Mouse (Mus musculus) intestine, embryonic 16.5 days (tissue): ENCODE data around the gene Slc26a1. TPM values are rescaled to one million over a fixed set of nuclear protein-coding genes. Genes with fewer than 3 reads are reported as not detected.

ENCODE experiments used
- ATAC-seq: fragments of 200-750 bp; cut with Nextera tagmentation; 2 replicates; pipeline ENCODE4 v1.8.0; 2017; ENCODE audit warnings: moderate TSS enrichment, moderate library complexity
- H3K27ac ChIP-seq: fragments of 300-500 bp; sonication (generic); 2 replicates; pipeline ENCODE4 v1.5.1; 2014; ENCODE audit warnings: mild to moderate bottlenecking, low read length
- H3K27me3 ChIP-seq: fragments of 300-500 bp; sonication (generic); replicated peaks from 2 replicates; pipeline ENCODE4 v1.6.1; 2014; ENCODE audit warnings: low read length, control low read depth, mixed read lengths; ENCODE audit not compliant: control insufficient read depth, insufficient read depth
- H3K36me3 ChIP-seq: fragments of 300-500 bp; sonication (generic); 2 replicates; pipeline ENCODE4 v1.6.1; 2014; ENCODE audit warnings: low read length, control low read depth; ENCODE audit not compliant: control insufficient read depth, insufficient read depth
- H3K4me1 ChIP-seq: fragments of 300-500 bp; sonication (generic); 2 replicates; pipeline ENCODE4 v1.6.1; 2014; ENCODE audit warnings: low read length, control low read depth, mixed read lengths; ENCODE audit not compliant: control insufficient read depth, insufficient read depth
- H3K4me2 ChIP-seq: fragments of 300-500 bp; sonication (generic); 2 replicates; pipeline ENCODE4 v1.6.1; 2014; ENCODE audit warnings: low read depth, low read length, control low read depth
- H3K4me3 ChIP-seq: fragments of 300-500 bp; sonication (generic); 2 replicates; pipeline ENCODE4 v1.5.1; 2014; ENCODE audit warnings: mild to moderate bottlenecking, low read length
- H3K9ac ChIP-seq: fragments of 300-500 bp; sonication (generic); 2 replicates; pipeline ENCODE4 v1.6.1; 2014; ENCODE audit warnings: low read depth, low read length
- H3K9me3 ChIP-seq: fragments of 300-500 bp; sonication (generic); 2 replicates; pipeline ENCODE4 v1.6.1; 2016; ENCODE audit warnings: low read length, control low read depth; ENCODE audit not compliant: control insufficient read depth
- WGBS: fragments of 180-500 bp; shearing (Covaris S2); extraction: QIAGEN DNeasy Blood & Tissue Kit; methylation state at CpG from one replicate; pipeline ENCODE4 v1.1.7; 2014; 5-methylcytosine and 5-hydroxymethylcytosine counted together
- polyA plus RNA-seq: library from polyadenylated mRNA; unstranded; fragments of >200 nt; fragmentation: Nextera tagmentation; extraction: Ambion mirVana; gene quantifications from 2 replicates; pipeline ENCODE4 v1.2.1, GENCODE M21; 2015

Slc26a1 gene
- polyA plus RNA-seq, 1 experiment from 2014 or later, result 8.0 TPM

GRCm38 (mm10) chr5:108694352-108695261, 19.2 kb upstream of the Slc26a1 start:
- Histone ChIP-seq H3K9ac (peak overlapping the region; percentile 85), H3K27ac (peak overlapping the region; percentile 60), H3K4me2 (peak overlapping the region; percentile 86), H3K4me3 (peak overlapping the region; percentile 88), H3K36me3 (no peaks in the 10 kb centered on the region), H3K9me3 (no peaks in the 10 kb centered on the region), H3K4me1 (peaks cover 53% of the 10 kb centered on the region), H3K27me3 (no peaks in the 10 kb centered on the region)
- peak; percentile 65 for ATAC-seq
- WGBS, result under 1% methylated on average over 79 of the region's 99 CpGs

- no peaks in the 10 kb centered on the region for H3K9me3 ChIP-seq
- peak overlapping the region; percentile 86 for H3K4me2 ChIP-seq
- H3K9ac ChIP-seq, result peak overlapping the region; percentile 85
- peaks cover 46% of the 10 kb centered on the region for H3K4me1 ChIP-seq
- peak overlapping the region; percentile 60 for H3K27ac ChIP-seq
- ATAC-seq, result peak; percentile 95
- under 1% methylated on average over 35 of the region's 43 CpGs for WGBS
- H3K4me3 ChIP-seq, result peak overlapping the region; percentile 88
- H3K27me3 ChIP-seq, result no peaks in the 10 kb centered on the region
- no peaks in the 10 kb centered on the region for H3K36me3 ChIP-seq
Observed at GRCm38 (mm10) chr5:108693872-108694288, 18.5 kb upstream of the Slc26a1 start.

GRCm38 (mm10) chr5:108692271-108692670, 16.9 kb upstream of the Slc26a1 start, which contains the start of gene Fgfrl1:
Gene Fgfrl1 (plus strand): TSS chr5:108692382.
- Histone ChIP-seq H3K4me1 (peaks cover 36% of the 10 kb centered on the region), H3K36me3 (no peaks in the 10 kb centered on the region), H3K27me3 (no peaks in the 10 kb centered on the region), H3K4me3 (peak within 1 kb of the TSS; percentile 88), H3K4me2 (peak within 1 kb of the TSS; percentile 76), H3K9me3 (no peaks in the 10 kb centered on the region), H3K27ac (no peak within 1 kb of the TSS), H3K9ac (peak within 1 kb of the TSS; percentile 54)
- peak; percentile 26 for ATAC-seq
- WGBS, result 5% methylated on average over 16 of the region's 18 CpGs

- H3K36me3 ChIP-seq, result no peaks in the 10 kb centered on the region
- H3K9me3 ChIP-seq, result no peaks in the 10 kb centered on the region
- H3K4me1 ChIP-seq, result peaks cover 25% of the 10 kb centered on the region
- H3K9ac ChIP-seq, result no peak overlapping the region
- H3K27ac ChIP-seq, result no peak overlapping the region
- H3K4me2 ChIP-seq, result no peak overlapping the region
- H3K27me3 ChIP-seq, result no peaks in the 10 kb centered on the region
- ATAC-seq, result no peak
- 71% methylated on average over 4 of the region's 4 CpGs for WGBS
- H3K4me3 ChIP-seq, result no peak overlapping the region
Observed at GRCm38 (mm10) chr5:108691152-108691551, 15.8 kb upstream of the Slc26a1 start.

DNA sequence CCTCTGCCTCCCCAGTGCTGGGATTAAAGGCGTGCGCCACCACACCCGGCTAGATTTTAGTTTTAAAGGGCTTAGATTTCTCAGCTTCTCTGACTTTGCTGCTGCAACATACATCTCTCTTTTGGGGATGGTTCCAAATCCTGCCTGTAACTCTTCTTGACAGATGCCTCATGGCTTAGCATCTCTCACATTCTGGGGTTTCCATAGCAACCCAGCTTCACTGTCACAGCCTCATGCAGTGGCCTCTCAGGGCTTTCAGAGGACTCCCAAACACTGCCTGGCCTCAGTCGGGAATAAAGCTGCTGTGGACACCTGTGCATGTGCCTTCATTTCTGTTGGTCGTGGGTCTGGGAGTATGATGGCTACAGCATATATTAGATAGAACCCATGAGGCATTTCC, 13.7 kb upstream of the Slc26a1 start:
- H3K9me3 ChIP-seq, result no peaks in the 10 kb centered on the region
- peaks cover 16% of the 10 kb centered on the region; the same call in 1 of the 2 replicates for H3K4me1 ChIP-seq
- H3K9ac ChIP-seq, result no peak overlapping the region
- no peak overlapping the region for H3K27ac ChIP-seq
- no peaks in the 10 kb centered on the region for H3K27me3 ChIP-seq
- no peak for ATAC-seq
- H3K36me3 ChIP-seq, result no peaks in the 10 kb centered on the region
- no peak overlapping the region for H3K4me2 ChIP-seq
- WGBS, result 73% methylated on average over 5 of the region's 5 CpGs
- H3K4me3 ChIP-seq, result no peak overlapping the region

DNA sequence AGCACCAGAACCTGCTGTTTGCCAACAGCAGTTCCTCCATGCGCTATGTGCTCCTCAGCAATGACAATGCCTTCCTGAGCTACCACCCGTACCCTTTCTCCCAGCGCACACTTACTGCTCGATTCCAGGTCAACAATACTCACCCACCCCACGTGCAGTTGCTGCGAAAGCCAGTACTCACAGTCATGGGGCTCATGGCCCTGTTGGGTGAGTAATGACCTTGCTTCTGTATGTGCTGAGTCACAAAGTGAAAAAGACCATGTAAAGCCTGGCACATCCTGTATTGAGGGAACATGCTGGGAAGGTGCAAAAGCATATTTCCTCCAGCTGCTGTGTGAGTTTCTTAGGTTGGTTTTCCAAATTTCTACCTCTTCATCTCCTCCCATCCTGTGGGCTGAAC, 5.5 kb upstream of the Slc26a1 start:
- no peak overlapping the region for H3K4me2 ChIP-seq
- peaks cover 14% of the 10 kb centered on the region for H3K4me1 ChIP-seq
- H3K27ac ChIP-seq, result no peak overlapping the region

DNA sequence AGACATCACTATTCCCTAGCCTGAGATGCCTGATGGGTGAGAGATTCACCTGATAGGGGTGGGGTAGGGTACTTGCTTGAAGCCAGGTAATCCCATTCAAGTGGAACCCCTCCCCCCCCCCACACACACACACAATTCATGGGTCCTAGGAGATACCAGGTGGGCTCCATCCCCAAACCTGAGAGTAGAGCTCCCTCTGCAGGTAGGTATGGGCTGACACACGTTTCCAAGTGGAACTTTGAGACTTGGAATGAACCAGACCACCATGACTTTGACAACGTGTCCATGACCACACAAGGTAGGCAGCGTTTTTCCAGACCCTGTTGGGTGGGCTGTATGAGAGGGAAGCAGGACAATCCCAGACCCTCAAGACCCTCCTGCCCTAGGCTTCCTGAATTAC, 4.5 kb upstream of the Slc26a1 start:
- peaks cover 16% of the 10 kb centered on the region for H3K4me1 ChIP-seq
- WGBS, result 51% methylated on average over 3 of the region's 3 CpGs

More for the DNA sequence above, 5.5 kb upstream of the Slc26a1 start:
- Histone ChIP-seq H3K27me3 (no peaks in the 10 kb centered on the region), H3K36me3 (no peaks in the 10 kb centered on the region), H3K9ac (no peak overlapping the region), H3K9me3 (no peaks in the 10 kb centered on the region), H3K4me3 (no peak overlapping the region)
- 90% methylated on average over 6 of the region's 6 CpGs for WGBS
- ATAC-seq, result no peak

DNA sequence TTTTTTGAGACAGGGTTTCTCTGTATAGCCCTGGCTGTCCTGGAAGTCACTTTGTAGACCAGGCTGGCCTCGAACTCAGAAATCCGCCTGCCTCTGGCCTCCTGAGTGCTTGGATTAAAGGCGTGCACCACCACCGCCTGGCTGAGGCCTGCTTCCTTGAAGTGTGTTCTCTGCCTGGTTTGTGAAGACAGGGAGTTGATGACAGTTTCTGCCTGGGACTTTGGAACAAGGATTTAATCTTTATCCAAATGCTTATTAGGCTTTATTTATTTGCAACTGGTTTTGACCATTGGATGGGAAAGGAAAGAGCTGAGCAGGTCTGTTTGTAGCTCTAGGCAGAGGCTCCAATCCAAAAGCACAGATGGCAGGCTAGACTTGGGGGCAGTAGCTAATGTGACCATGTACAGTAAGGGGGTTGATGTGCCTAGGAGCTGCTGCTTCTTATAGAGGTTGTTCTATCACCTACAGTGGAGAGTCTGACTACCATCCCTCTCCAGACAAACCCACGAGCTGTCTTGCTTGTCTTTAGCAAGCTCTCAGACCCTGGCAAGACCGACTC, 3.0 kb upstream of the Slc26a1 start:
- H3K4me2 ChIP-seq, result no peak overlapping the region
- H3K9ac ChIP-seq, result no peak overlapping the region
- peaks cover 16% of the 10 kb centered on the region for H3K4me1 ChIP-seq
- 90% methylated on average over 6 of the region's 6 CpGs for WGBS
- H3K4me3 ChIP-seq, result no peak overlapping the region
- H3K36me3 ChIP-seq, result no peaks in the 10 kb centered on the region
- ATAC-seq, result no peak
- H3K27me3 ChIP-seq, result no peaks in the 10 kb centered on the region
- H3K9me3 ChIP-seq, result no peaks in the 10 kb centered on the region
- H3K27ac ChIP-seq, result no peak overlapping the region

More for the DNA sequence above, 4.5 kb upstream of the Slc26a1 start:
- H3K4me3 ChIP-seq, result no peak overlapping the region
- H3K9ac ChIP-seq, result no peak overlapping the region
- no peaks in the 10 kb centered on the region for H3K27me3 ChIP-seq
- no peaks in the 10 kb centered on the region for H3K36me3 ChIP-seq
- H3K27ac ChIP-seq, result no peak overlapping the region
- H3K4me2 ChIP-seq, result no peak overlapping the region
- no peak for ATAC-seq
- no peaks in the 10 kb centered on the region for H3K9me3 ChIP-seq

GRCm38 (mm10) chr5:108677605-108678295, 2.4 kb upstream of the Slc26a1 start:
- Histone ChIP-seq H3K9ac (peak overlapping the region; percentile 68), H3K36me3 (no peaks in the 10 kb centered on the region), H3K27me3 (no peaks in the 10 kb centered on the region), H3K4me1 (peaks cover 16% of the 10 kb centered on the region), H3K4me2 (peak overlapping the region; percentile 68), H3K9me3 (no peaks in the 10 kb centered on the region), H3K4me3 (peak overlapping the region; percentile 41), H3K27ac (peak overlapping the region; percentile 74)
- 5% methylated on average over 25 of the region's 25 CpGs for WGBS
- peak; percentile 65 for ATAC-seq
